Mouse (Mus musculus) forebrain, embryonic 16.5 days (tissue): Measurements from ENCODE around the gene 4933414I15Rik. TPM values are rescaled to one million over a fixed set of nuclear protein-coding genes. Genes with fewer than 3 reads are reported as not detected.

ENCODE experiments used
- ATAC-seq: fragments of 200-750 bp; cut with Nextera tagmentation; 2 replicates; pipeline ENCODE4 v1.8.0; 2017; ENCODE audit warnings: mild to moderate bottlenecking, moderate library complexity
- H3K27ac ChIP-seq: fragments of 300-500 bp; sonication (generic); 2 replicates; pipeline ENCODE4 v1.5.1; 2014; ENCODE audit warnings: low read length, control low read depth
- H3K27me3 ChIP-seq: fragments of 300-500 bp; sonication (generic); replicated peaks from 2 replicates; pipeline ENCODE4 v1.6.1; 2014; ENCODE audit warnings: low read length; ENCODE audit not compliant: control insufficient read depth, insufficient read depth
- H3K36me3 ChIP-seq: fragments of 300-500 bp; sonication (generic); 2 replicates; pipeline ENCODE4 v1.6.1; 2014; ENCODE audit not compliant: control insufficient read depth, insufficient read depth
- H3K4me1 ChIP-seq: fragments of 300-500 bp; sonication (generic); replicated peaks from 2 replicates; pipeline ENCODE4 v1.6.1; 2014; ENCODE audit warnings: low read length; ENCODE audit not compliant: control insufficient read depth, insufficient read depth
- H3K4me2 ChIP-seq: fragments of 300-500 bp; sonication (generic); 2 replicates; pipeline ENCODE4 v1.6.1; 2014; ENCODE audit warnings: mild to moderate bottlenecking, low read length, control low read depth
- H3K4me3 ChIP-seq: fragments of 300-500 bp; sonication (generic); replicated peaks from 2 replicates; pipeline ENCODE4 v1.5.1; 2014; ENCODE audit warnings: mild to moderate bottlenecking, low read length, control low read depth
- H3K9ac ChIP-seq: fragments of 300-500 bp; sonication (generic); replicated peaks from 2 replicates; pipeline ENCODE4 v1.6.1; 2014; ENCODE audit warnings: low read depth, low read length, control low read depth
- H3K9me3 ChIP-seq: fragments of 300-500 bp; sonication (generic); 2 replicates; pipeline ENCODE4 v1.6.1; 2016; ENCODE audit warnings: low read length; ENCODE audit not compliant: control insufficient read depth
- WGBS: fragments of 180-500 bp; shearing (Covaris S2); extraction: QIAGEN DNeasy Blood & Tissue Kit; methylation state at CpG from one replicate; pipeline ENCODE4 v1.1.7; 2014; 5-methylcytosine and 5-hydroxymethylcytosine counted together
- polyA plus RNA-seq: library from polyadenylated mRNA; unstranded; fragments of >200 nt; fragmentation: Nextera tagmentation; extraction: Ambion mirVana; gene quantifications from 2 replicates; pipeline ENCODE4 v1.2.1, GENCODE M21; 2015

4933414I15Rik gene
- polyA plus RNA-seq, 1 experiment from 2014 or later: not detected

DNA sequence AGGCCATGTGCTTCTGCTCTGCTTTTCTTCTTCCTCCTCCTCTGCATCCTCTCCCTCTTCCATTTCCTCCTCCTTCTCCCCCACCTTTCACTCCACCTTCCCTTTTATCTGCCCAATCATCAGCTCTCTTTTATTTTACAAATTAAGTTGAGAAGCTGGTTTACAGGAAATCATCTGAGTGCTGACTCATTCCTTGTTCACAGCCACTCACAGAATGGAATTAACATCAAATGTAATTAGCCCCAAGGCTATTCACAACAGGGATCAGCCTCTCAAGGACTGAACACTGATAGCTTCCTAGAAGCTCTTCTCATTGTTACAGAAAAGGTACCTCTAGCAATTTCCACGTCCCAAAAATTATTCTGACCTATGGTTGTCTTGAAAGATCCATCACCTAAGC, 46.2 kb downstream of the 4933414I15Rik start:
- Histone ChIP-seq H3K27me3 (no peaks in the 10 kb centered on the region), H3K36me3 (peaks cover 42% of the 10 kb centered on the region), H3K4me3 (no peak overlapping the region), H3K4me2 (no peak overlapping the region), H3K4me1 (no peaks in the 10 kb centered on the region), H3K9ac (no peak overlapping the region), H3K27ac (no peak overlapping the region), H3K9me3 (peaks cover 59% of the 10 kb centered on the region)
- 90% methylated on average over 1 of the region's 1 CpGs for WGBS
- ATAC-seq: no peak

DNA sequence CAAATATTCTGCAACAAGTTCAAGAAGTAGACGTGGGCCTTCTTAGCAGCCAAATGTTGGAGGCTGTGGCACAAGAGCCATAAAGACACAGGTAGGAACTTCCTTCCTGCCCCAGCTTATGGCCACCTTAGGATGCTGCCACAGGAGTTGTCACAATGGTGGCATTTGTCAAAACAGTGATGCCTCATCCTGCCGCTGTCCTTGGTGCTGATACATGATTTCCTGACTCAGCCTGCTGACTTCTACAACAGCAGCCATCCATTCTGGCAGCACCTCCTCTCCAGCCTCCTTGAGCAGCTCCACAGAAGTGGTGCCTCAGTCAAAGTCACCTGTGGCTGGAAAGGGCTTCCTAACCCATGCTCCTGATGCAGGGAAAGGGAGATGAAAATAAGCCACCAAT, 51.1 kb downstream of the 4933414I15Rik start:
- H3K4me1 ChIP-seq: no peaks in the 10 kb centered on the region
- no peak overlapping the region for H3K4me2 ChIP-seq
- H3K36me3 ChIP-seq: no peaks in the 10 kb centered on the region
- no peak overlapping the region for H3K4me3 ChIP-seq
- H3K9me3 ChIP-seq: peaks cover 18% of the 10 kb centered on the region
- H3K27ac ChIP-seq: no peak overlapping the region
- 56% methylated on average over 2 of the region's 2 CpGs for WGBS
- H3K9ac ChIP-seq: no peak overlapping the region
- ATAC-seq: no peak
- no peaks in the 10 kb centered on the region for H3K27me3 ChIP-seq

Other genes with a start within 250 kb of the 4933414I15Rik start
- 69.8 and 76.5 TPM in 2 replicates for gene Zfp354c, start 116.0 kb downstream of the 4933414I15Rik start, polyA plus RNA-seq
- gene Zfp879, start 102.2 kb downstream of the 4933414I15Rik start, polyA plus RNA-seq: 1.9 and 2.4 TPM in 2 replicates
- gene Grm6, start 93.1 kb downstream of the 4933414I15Rik start, polyA plus RNA-seq: not detected in 2 replicates
- gene Zfp454, start 56.1 kb downstream of the 4933414I15Rik start, polyA plus RNA-seq: 17.4 and 18.8 TPM in 2 replicates
- 54.2 and 54.9 TPM in 2 replicates for gene Zfp2, start 27.6 kb downstream of the 4933414I15Rik start, polyA plus RNA-seq
- gene Zfp354b, start 12.1 kb downstream of the 4933414I15Rik start, polyA plus RNA-seq: 3.9 and 4.4 TPM in 2 replicates
- gene Prop1, start 10.0 kb upstream of the 4933414I15Rik start, polyA plus RNA-seq: not detected in 2 replicates
- gene Olfr1378, start 22.8 kb upstream of the 4933414I15Rik start, polyA plus RNA-seq: not detected in 2 replicates
- gene Olfr1377, start 38.2 kb upstream of the 4933414I15Rik start, polyA plus RNA-seq: not detected in 2 replicates
- not detected in 2 replicates for gene Olfr51, start 59.8 kb upstream of the 4933414I15Rik start, polyA plus RNA-seq
- gene Olfr54, start 70.5 kb upstream of the 4933414I15Rik start, polyA plus RNA-seq: not detected in 2 replicates
- not detected in 2 replicates for gene Olfr1375, start 104.3 kb upstream of the 4933414I15Rik start, polyA plus RNA-seq
- gene Zfp354a, start 115.5 kb upstream of the 4933414I15Rik start, polyA plus RNA-seq: 14.7 and 16.0 TPM in 2 replicates